Mouse (Mus musculus) G1E (cell line): Measurements from ENCODE around the gene Lbx2.

Source experiments
- CTCF ChIP-seq: IDR thresholded peaks from 2 replicates; pipeline ENCODE4 v1.5.1; 2012; ENCODE audit warnings: low read depth, low read length, inconsistent platforms, mixed read lengths
- GATA1 ChIP-seq: IDR thresholded peaks from 2 replicates; pipeline ENCODE4 v1.6.1; 2012; ENCODE audit warnings: borderline replicate concordance, low read length, inconsistent platforms, mixed read lengths

DNA sequence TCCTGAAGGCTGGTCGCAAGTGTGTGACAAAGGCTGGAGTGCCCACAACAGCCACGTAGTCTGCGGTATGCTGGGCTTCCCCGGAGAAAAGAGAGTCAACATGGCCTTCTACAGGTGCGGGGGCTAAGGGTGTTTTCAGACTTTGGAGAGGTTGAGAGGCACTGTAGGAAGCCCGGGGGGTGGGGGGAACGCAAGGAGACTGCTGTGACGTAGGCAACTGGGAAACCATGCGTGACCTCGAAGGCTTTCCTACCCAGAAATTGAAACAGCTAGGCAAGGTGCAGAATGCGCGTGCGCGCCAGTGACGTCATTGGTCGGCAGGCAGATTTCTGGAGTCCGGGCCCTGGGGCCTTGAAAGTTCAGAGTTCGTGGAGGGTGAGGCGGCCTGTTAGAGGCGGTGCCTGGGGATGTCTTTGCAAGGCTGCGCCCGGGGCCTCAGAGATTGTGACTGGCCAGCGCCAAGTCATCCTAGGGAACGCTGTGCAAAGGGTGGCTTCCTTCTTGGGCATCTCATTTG is 47.6 kb upstream of the Lbx2 start:
- no peak for TF ChIP-seq CTCF
- TF ChIP-seq GATA1: no peak
